Mouse (Mus musculus) forebrain, embryonic 14.5 days (tissue): ENCODE measurements around the gene Ccdc148. TPM values are rescaled to one million over a fixed set of nuclear protein-coding genes. Genes with fewer than 3 reads are reported as not detected.
A peak's percentile ranks its signal among the peaks of the same experiment; 100 is the strongest.

ENCODE experiments used
- ATAC-seq: fragments of 200-750 bp; cut with Nextera tagmentation; 2 replicates; pipeline ENCODE4 v1.8.0; 2017; ENCODE audit warnings: mild to moderate bottlenecking, moderate library complexity
- DNase-seq: peaks from one replicate; pipeline ENCODE4 v3.0.0-alpha.2; 2015; ENCODE audit warnings: low spot score
- H3K27ac ChIP-seq: fragments of 300-500 bp; sonication (generic); 2 replicates; pipeline ENCODE4 v1.5.1; 2014; ENCODE audit warnings: low read depth, mild to moderate bottlenecking, control low read depth, low read length, moderate library complexity
- H3K27me3 ChIP-seq: fragments of 300-500 bp; sonication (generic); replicated peaks from 2 replicates; pipeline ENCODE4 v1.6.1; 2014; ENCODE audit warnings: low read length, control low read depth, mixed read lengths; ENCODE audit not compliant: control insufficient read depth, insufficient read depth
- H3K36me3 ChIP-seq: fragments of 300-500 bp; sonication (generic); 2 replicates; pipeline ENCODE4 v1.6.1; 2014; ENCODE audit warnings: low read length, control low read depth; ENCODE audit not compliant: control insufficient read depth, insufficient read depth
- H3K4me1 ChIP-seq: fragments of 300-500 bp; sonication (generic); 2 replicates; pipeline ENCODE4 v1.6.1; 2014; ENCODE audit warnings: antibody characterized with exemption, low read length, control low read depth; ENCODE audit not compliant: control insufficient read depth, insufficient read depth
- H3K4me2 ChIP-seq: fragments of 300-500 bp; sonication (generic); 2 replicates; pipeline ENCODE4 v1.6.1; 2014; ENCODE audit warnings: mild to moderate bottlenecking, control low read depth, low read length
- H3K4me3 ChIP-seq: fragments of 300-500 bp; sonication (generic); 2 replicates; pipeline ENCODE4 v1.5.1; 2014; ENCODE audit warnings: low read depth, low read length, control low read depth
- H3K9ac ChIP-seq: fragments of 300-500 bp; sonication (generic); 2 replicates; pipeline ENCODE4 v1.6.1; 2014; ENCODE audit warnings: mild to moderate bottlenecking, low read length, control low read depth, moderate library complexity
- H3K9me3 ChIP-seq: fragments of 300-500 bp; sonication (generic); replicated peaks from 2 replicates; pipeline ENCODE4 v1.6.1; 2016; ENCODE audit warnings: low read length, control low read depth, mixed read lengths; ENCODE audit not compliant: control insufficient read depth
- WGBS: fragments of 180-500 bp; shearing (Covaris S2); extraction: QIAGEN DNeasy Blood & Tissue Kit; methylation state at CpG from one replicate; pipeline ENCODE4 v1.1.7; 2014; 5-methylcytosine and 5-hydroxymethylcytosine counted together
- polyA plus RNA-seq: library from polyadenylated mRNA; unstranded; fragments of >200 nt; fragmentation: Nextera tagmentation; extraction: Ambion mirVana; gene quantifications from 2 replicates; pipeline ENCODE4 v1.2.1, GENCODE M21; 2014

Ccdc148 gene
- polyA plus RNA-seq, 1 experiment from 2014 or later, result 1.8 TPM

- H3K4me2 ChIP-seq, result no peak overlapping the region
- no peak overlapping the region for H3K9ac ChIP-seq
- WGBS, result 94% methylated on average over 5 of the region's 5 CpGs
- no peak overlapping the region for H3K4me3 ChIP-seq
- ATAC-seq (no peak), DNase-seq (no peak)
- no peak overlapping the region for H3K27ac ChIP-seq
- H3K9me3 ChIP-seq, result no peaks in the 10 kb centered on the region
- H3K27me3 ChIP-seq, result no peaks in the 10 kb centered on the region
- H3K36me3 ChIP-seq, result no peaks in the 10 kb centered on the region
- H3K4me1 ChIP-seq, result no peaks in the 10 kb centered on the region
Observed at GRCm38 (mm10) chr2:58795432-58795831, 365.1 kb downstream of the Ccdc148 start.

GRCm38 (mm10) chr2:58794489-58794888, 366.0 kb downstream of the Ccdc148 start:
- Histone ChIP-seq H3K9me3 (no peaks in the 10 kb centered on the region), H3K9ac (no peak overlapping the region), H3K4me3 (no peak overlapping the region), H3K4me2 (no peak overlapping the region), H3K27me3 (no peaks in the 10 kb centered on the region), H3K36me3 (no peaks in the 10 kb centered on the region), H3K4me1 (no peaks in the 10 kb centered on the region), H3K27ac (no peak overlapping the region)
- DNase-seq (peak; percentile 14), ATAC-seq (no peak)
- WGBS, result 71% methylated on average over 15 of the region's 15 CpGs

- Histone ChIP-seq H3K27me3 (no peaks in the 10 kb centered on the region), H3K36me3 (no peaks in the 10 kb centered on the region), H3K9me3 (no peaks in the 10 kb centered on the region), H3K9ac (no peak overlapping the region), H3K27ac (no peak overlapping the region), H3K4me2 (no peak overlapping the region), H3K4me3 (no peak overlapping the region), H3K4me1 (peaks cover 6% of the 10 kb centered on the region; the same call in 1 of the 2 replicates)
- WGBS, result 74% methylated on average over 4 of the region's 4 CpGs
- no peak for ATAC-seq
- DNase-seq, result peak; percentile 64
Observed at GRCm38 (mm10) chr2:58790361-58790760, 370.1 kb downstream of the Ccdc148 start.

GRCm38 (mm10) chr2:58789934-58790333, 370.5 kb downstream of the Ccdc148 start:
- no peak overlapping the region for H3K4me2 ChIP-seq
- no peak for ATAC-seq
- no peaks in the 10 kb centered on the region for H3K36me3 ChIP-seq
- H3K27me3 ChIP-seq, result no peaks in the 10 kb centered on the region
- 84% methylated on average over 7 of the region's 7 CpGs for WGBS
- H3K4me1 ChIP-seq, result peaks cover 6% of the 10 kb centered on the region; the same call in 1 of the 2 replicates
- peak; percentile 8 for DNase-seq
- H3K9me3 ChIP-seq, result no peaks in the 10 kb centered on the region
- no peak overlapping the region for H3K9ac ChIP-seq
- no peak overlapping the region for H3K4me3 ChIP-seq
- no peak overlapping the region for H3K27ac ChIP-seq

GRCm38 (mm10) chr2:58787360-58787759, 373.1 kb downstream of the Ccdc148 start:
- DNase-seq (peak; percentile 66), ATAC-seq (peak; percentile 76)
- no peak overlapping the region for H3K4me3 ChIP-seq
- H3K9ac ChIP-seq, result peak overlapping the region; percentile 8; the same call in 1 of the 2 replicates
- no peaks in the 10 kb centered on the region for H3K27me3 ChIP-seq
- no peaks in the 10 kb centered on the region for H3K9me3 ChIP-seq
- peaks cover 6% of the 10 kb centered on the region; the same call in 1 of the 2 replicates for H3K4me1 ChIP-seq
- H3K36me3 ChIP-seq, result no peaks in the 10 kb centered on the region
- no peak overlapping the region for H3K27ac ChIP-seq
- 22% methylated on average over 7 of the region's 7 CpGs for WGBS
- no peak overlapping the region for H3K4me2 ChIP-seq

- H3K9me3 ChIP-seq, result no peaks in the 10 kb centered on the region
- no peaks in the 10 kb centered on the region for H3K27me3 ChIP-seq
- ATAC-seq (peak; percentile 59), DNase-seq (peak; percentile 57)
- WGBS, result 62% methylated on average over 8 of the region's 8 CpGs
- no peak overlapping the region for H3K27ac ChIP-seq
- H3K4me2 ChIP-seq, result no peak overlapping the region
- H3K9ac ChIP-seq, result no peak overlapping the region
- no peak overlapping the region for H3K4me3 ChIP-seq
- H3K4me1 ChIP-seq, result peaks cover 6% of the 10 kb centered on the region; the same call in 1 of the 2 replicates
- no peaks in the 10 kb centered on the region for H3K36me3 ChIP-seq
Observed at GRCm38 (mm10) chr2:58786681-58787080, 373.8 kb downstream of the Ccdc148 start.

GRCm38 (mm10) chr2:58786177-58786576, 374.3 kb downstream of the Ccdc148 start:
- DNase-seq, result no peak
- H3K4me1 ChIP-seq, result peaks cover 6% of the 10 kb centered on the region; the same call in 1 of the 2 replicates
- H3K27ac ChIP-seq, result no peak overlapping the region
- no peaks in the 10 kb centered on the region for H3K36me3 ChIP-seq
- H3K9me3 ChIP-seq, result no peaks in the 10 kb centered on the region
- H3K4me3 ChIP-seq, result no peak overlapping the region
- no peak overlapping the region for H3K4me2 ChIP-seq
- H3K27me3 ChIP-seq, result no peaks in the 10 kb centered on the region
- no peak for ATAC-seq
- no peak overlapping the region for H3K9ac ChIP-seq
- WGBS, result 92% methylated on average over 3 of the region's 3 CpGs

GRCm38 (mm10) chr2:58783526-58783925, 377.0 kb downstream of the Ccdc148 start:
- H3K36me3 ChIP-seq, result no peaks in the 10 kb centered on the region
- H3K4me3 ChIP-seq, result no peak overlapping the region
- no peak overlapping the region for H3K27ac ChIP-seq
- H3K9ac ChIP-seq, result no peak overlapping the region
- peaks cover 6% of the 10 kb centered on the region; the same call in 1 of the 2 replicates for H3K4me1 ChIP-seq
- H3K4me2 ChIP-seq, result no peak overlapping the region
- WGBS, result 69% methylated on average over 1 of the region's 1 CpGs
- H3K9me3 ChIP-seq, result no peaks in the 10 kb centered on the region
- DNase-seq (peak; percentile 37), ATAC-seq (no peak)
- H3K27me3 ChIP-seq, result no peaks in the 10 kb centered on the region

GRCm38 (mm10) chr2:58778986-58779495, 381.4 kb downstream of the Ccdc148 start:
- Histone ChIP-seq H3K9me3 (no peaks in the 10 kb centered on the region), H3K36me3 (no peaks in the 10 kb centered on the region), H3K9ac (no peak overlapping the region), H3K4me2 (no peak overlapping the region), H3K4me3 (no peak overlapping the region), H3K27me3 (no peaks in the 10 kb centered on the region), H3K4me1 (no peaks in the 10 kb centered on the region), H3K27ac (no peak overlapping the region)
- 89% methylated on average over 3 of the region's 3 CpGs for WGBS
- ATAC-seq (no peak), DNase-seq (no peak)
